Mouse (Mus musculus) limb, embryonic 15.5 days (tissue): ENCODE results near the gene Syne4. TPM values are rescaled to one million over a fixed set of nuclear protein-coding genes. Genes with fewer than 3 reads are reported as not detected.

Experiments
- ATAC-seq: fragments of 200-750 bp; cut with Nextera tagmentation; 2 replicates; pipeline ENCODE4 v1.8.0; 2017; ENCODE audit warnings: low read depth, moderate TSS enrichment; ENCODE audit not compliant: insufficient number of reproducible peaks, low FRiP score, low TSS enrichment
- H3K27ac ChIP-seq: fragments of 300-500 bp; sonication (generic); 2 replicates; pipeline ENCODE4 v1.5.1; 2015; ENCODE audit warnings: moderate library complexity, mild to moderate bottlenecking, inconsistent platforms
- H3K27me3 ChIP-seq: fragments of 300-500 bp; sonication (generic); 2 replicates; pipeline ENCODE4 v1.6.1; 2015; ENCODE audit warnings: inconsistent platforms
- H3K36me3 ChIP-seq: fragments of 300-500 bp; sonication (generic); 2 replicates; pipeline ENCODE4 v1.6.1; 2015; ENCODE audit warnings: inconsistent platforms
- H3K4me1 ChIP-seq: fragments of 300-500 bp; sonication (generic); 2 replicates; pipeline ENCODE4 v1.6.1; 2015; ENCODE audit warnings: inconsistent platforms
- H3K4me2 ChIP-seq: fragments of 300-500 bp; sonication (generic); 2 replicates; pipeline ENCODE4 v1.6.1; 2015; ENCODE audit warnings: mild to moderate bottlenecking, inconsistent platforms
- H3K4me3 ChIP-seq: fragments of 300-500 bp; sonication (generic); 2 replicates; pipeline ENCODE4 v1.5.1; 2015; ENCODE audit warnings: mild to moderate bottlenecking, inconsistent platforms
- H3K9ac ChIP-seq: fragments of 300-500 bp; sonication (generic); 2 replicates; pipeline ENCODE4 v1.6.1; 2015; ENCODE audit warnings: inconsistent platforms
- H3K9me3 ChIP-seq: fragments of 300-500 bp; sonication (generic); 2 replicates; pipeline ENCODE4 v1.6.1; 2016; ENCODE audit warnings: inconsistent platforms
- WGBS: fragments of 180-500 bp; shearing (Covaris S2); methylation state at CpG from one replicate; pipeline ENCODE4 v1.1.7; 2015; 5-methylcytosine and 5-hydroxymethylcytosine counted together
- polyA plus RNA-seq: library from polyadenylated mRNA; unstranded; fragments of >200 nt; fragmentation: Nextera tagmentation; extraction: Ambion mirVana; gene quantifications from 2 replicates; pipeline ENCODE4 v1.2.1, GENCODE M21; 2015

Gene Syne4
- 37.1 and 42.8 TPM in 2 replicates for polyA plus RNA-seq

GRCm38 (mm10) chr7:30314721-30315155, at the start of gene Syne4:
Gene Syne4 (plus strand): TSS chr7:30314807.
- Histone ChIP-seq H3K27me3 (no peaks in the 10 kb centered on the region), H3K4me1 (peaks cover 30% of the 10 kb centered on the region), H3K4me2 (peak within 1 kb of the TSS; percentile 50), H3K36me3 (peaks cover 34% of the 10 kb centered on the region), H3K9me3 (no peaks in the 10 kb centered on the region), H3K4me3 (peak within 1 kb of the TSS; percentile 43), H3K27ac (peak within 1 kb of the TSS; percentile 48; the same call in 1 of the 2 replicates), H3K9ac (peak within 1 kb of the TSS; percentile 31; the same call in 1 of the 2 replicates)
- ATAC-seq, result 0 out of 2 replicates have a peak, but pooled peaks have one; percentile 12
- 1% methylated on average over 9 of the region's 9 CpGs for WGBS

GRCm38 (mm10) chr7:30265041-30265440, 49.6 kb upstream of the Syne4 start:
- peaks cover 23% of the 10 kb centered on the region; the same call in 1 of the 2 replicates for H3K36me3 ChIP-seq
- H3K4me2 ChIP-seq, result no peak overlapping the region
- no peak overlapping the region for H3K9ac ChIP-seq
- no peak for ATAC-seq
- H3K9me3 ChIP-seq, result no peaks in the 10 kb centered on the region
- WGBS, result 91% methylated on average over 2 of the region's 2 CpGs
- no peak overlapping the region for H3K4me3 ChIP-seq
- no peaks in the 10 kb centered on the region for H3K27me3 ChIP-seq
- H3K4me1 ChIP-seq, result no peaks in the 10 kb centered on the region
- H3K27ac ChIP-seq, result no peak overlapping the region

- Histone ChIP-seq H3K27me3 (no peaks in the 10 kb centered on the region), H3K4me1 (no peaks in the 10 kb centered on the region), H3K4me2 (no peak overlapping the region), H3K4me3 (no peak overlapping the region), H3K27ac (no peak overlapping the region), H3K36me3 (peaks cover 28% of the 10 kb centered on the region), H3K9me3 (no peaks in the 10 kb centered on the region), H3K9ac (no peak overlapping the region)
- ATAC-seq, result no peak
- WGBS, result 98% methylated on average over 5 of the region's 5 CpGs
Observed at GRCm38 (mm10) chr7:30265531-30265930, 49.1 kb upstream of the Syne4 start.

- no peak for ATAC-seq
- H3K27ac ChIP-seq, result no peak overlapping the region
- H3K27me3 ChIP-seq, result no peaks in the 10 kb centered on the region
- H3K4me3 ChIP-seq, result no peak overlapping the region
- no peak overlapping the region for H3K4me2 ChIP-seq
- H3K36me3 ChIP-seq, result peaks cover 30% of the 10 kb centered on the region
- 93% methylated on average over 7 of the region's 7 CpGs for WGBS
- no peaks in the 10 kb centered on the region for H3K9me3 ChIP-seq
- H3K9ac ChIP-seq, result no peak overlapping the region
- H3K4me1 ChIP-seq, result no peaks in the 10 kb centered on the region
Observed at GRCm38 (mm10) chr7:30265935-30266334, 48.7 kb upstream of the Syne4 start.

GRCm38 (mm10) chr7:30266780-30267179, 47.8 kb upstream of the Syne4 start:
- 80% methylated on average over 3 of the region's 3 CpGs for WGBS
- no peak overlapping the region for H3K27ac ChIP-seq

GRCm38 (mm10) chr7:30269641-30270040, 45.0 kb upstream of the Syne4 start:
- Histone ChIP-seq H3K4me3 (no peak overlapping the region), H3K4me2 (no peak overlapping the region), H3K9me3 (no peaks in the 10 kb centered on the region), H3K27me3 (no peaks in the 10 kb centered on the region), H3K9ac (no peak overlapping the region), H3K4me1 (no peaks in the 10 kb centered on the region), H3K36me3 (peaks cover 19% of the 10 kb centered on the region; the same call in 1 of the 2 replicates), H3K27ac (no peak overlapping the region)
- WGBS, result 85% methylated on average over 4 of the region's 4 CpGs
- no peak for ATAC-seq

More at GRCm38 (mm10) chr7:30266780-30267179, 47.8 kb upstream of the Syne4 start:
- no peaks in the 10 kb centered on the region for H3K9me3 ChIP-seq
- H3K9ac ChIP-seq, result no peak overlapping the region
- no peaks in the 10 kb centered on the region for H3K27me3 ChIP-seq
- no peaks in the 10 kb centered on the region for H3K4me1 ChIP-seq
- no peak overlapping the region for H3K4me2 ChIP-seq
- no peak overlapping the region for H3K4me3 ChIP-seq
- peaks cover 29% of the 10 kb centered on the region for H3K36me3 ChIP-seq
- ATAC-seq, result no peak

GRCm38 (mm10) chr7:30274383-30274782, 40.2 kb upstream of the Syne4 start:
- WGBS, result 70% methylated on average over 6 of the region's 6 CpGs

GRCm38 (mm10) chr7:30278911-30279310, 35.7 kb upstream of the Syne4 start:
- H3K36me3 ChIP-seq, result no peaks in the 10 kb centered on the region
- no peak overlapping the region for H3K4me3 ChIP-seq
- 40% methylated on average over 2 of the region's 2 CpGs for WGBS
- H3K27me3 ChIP-seq, result no peaks in the 10 kb centered on the region
- ATAC-seq, result no peak
- H3K4me1 ChIP-seq, result peaks cover 16% of the 10 kb centered on the region
- no peak overlapping the region for H3K27ac ChIP-seq
- no peak overlapping the region for H3K9ac ChIP-seq
- peak overlapping the region; percentile 92; the same call in 1 of the 2 replicates for H3K4me2 ChIP-seq
- no peaks in the 10 kb centered on the region for H3K9me3 ChIP-seq

More at GRCm38 (mm10) chr7:30274383-30274782, 40.2 kb upstream of the Syne4 start:
- Histone ChIP-seq H3K27me3 (no peaks in the 10 kb centered on the region), H3K9ac (no peak overlapping the region), H3K4me1 (no peaks in the 10 kb centered on the region), H3K4me3 (no peak overlapping the region), H3K27ac (no peak overlapping the region), H3K36me3 (peaks cover 15% of the 10 kb centered on the region; the same call in 1 of the 2 replicates), H3K4me2 (no peak overlapping the region), H3K9me3 (no peaks in the 10 kb centered on the region)
- no peak for ATAC-seq

GRCm38 (mm10) chr7:30279536-30279935, 35.1 kb upstream of the Syne4 start:
- Histone ChIP-seq H3K9ac (0 out of 2 replicates have a peak overlapping the region, but pooled peaks have one; percentile 28), H3K4me2 (peak overlapping the region; percentile 92), H3K9me3 (no peaks in the 10 kb centered on the region), H3K27ac (no peak overlapping the region), H3K36me3 (no peaks in the 10 kb centered on the region), H3K4me1 (peaks cover 16% of the 10 kb centered on the region), H3K4me3 (peak overlapping the region; percentile 81), H3K27me3 (no peaks in the 10 kb centered on the region)
- WGBS, result 0% methylated on average over 6 of the region's 6 CpGs
- ATAC-seq, result no peak

GRCm38 (mm10) chr7:30279951-30280669, 34.5 kb upstream of the Syne4 start, which contains the start of the genes Thap8 and Wdr62:
Gene Thap8 (plus strand): TSS chr7:30280094.
Gene Wdr62 (minus strand): TSS chr7:30280419.
- Histone ChIP-seq H3K4me3 (peak within 1 kb of the TSS; percentile 81), H3K27ac (peak within 1 kb of the TSS; percentile 96), H3K4me2 (peak within 1 kb of the TSS; percentile 92), H3K27me3 (no peaks in the 10 kb centered on the region), H3K4me1 (peaks cover 16% of the 10 kb centered on the region), H3K36me3 (no peaks in the 10 kb centered on the region), H3K9me3 (no peaks in the 10 kb centered on the region), H3K9ac (peak within 1 kb of the TSS; percentile 31)
- under 1% methylated on average over 49 of the region's 49 CpGs for WGBS
- peak; percentile 95 for ATAC-seq

GRCm38 (mm10) chr7:30280670-30281138, 33.9 kb upstream of the Syne4 start:
- H3K9ac ChIP-seq, result peak overlapping the region; percentile 31
- under 1% methylated on average over 20 of the region's 20 CpGs for WGBS
- H3K4me1 ChIP-seq, result peaks cover 16% of the 10 kb centered on the region
- peak; percentile 83 for ATAC-seq
- H3K36me3 ChIP-seq, result no peaks in the 10 kb centered on the region
- peak overlapping the region; percentile 81 for H3K4me3 ChIP-seq
- H3K27me3 ChIP-seq, result no peaks in the 10 kb centered on the region
- H3K27ac ChIP-seq, result peak overlapping the region; percentile 96
- H3K4me2 ChIP-seq, result peak overlapping the region; percentile 92
- H3K9me3 ChIP-seq, result no peaks in the 10 kb centered on the region

- Histone ChIP-seq H3K4me3 (no peak overlapping the region), H3K36me3 (no peaks in the 10 kb centered on the region), H3K4me2 (0 out of 2 replicates have a peak overlapping the region, but pooled peaks have one; percentile 92), H3K27me3 (no peaks in the 10 kb centered on the region), H3K27ac (peak overlapping the region; percentile 96), H3K9me3 (no peaks in the 10 kb centered on the region), H3K4me1 (peaks cover 16% of the 10 kb centered on the region), H3K9ac (no peak overlapping the region)
- WGBS, result 72% methylated on average over 4 of the region's 4 CpGs
- ATAC-seq, result no peak
Observed at GRCm38 (mm10) chr7:30281522-30281921, 33.1 kb upstream of the Syne4 start.
